Mouse (Mus musculus) myocyte (in vitro differentiated cells): ENCODE measurements around the gene Kpnb1. TPM values are rescaled to one million over a fixed set of nuclear protein-coding genes. Genes with fewer than 3 reads are reported as not detected.

Experiments used
- H3K27me3 ChIP-seq: one replicate; pipeline ENCODE4 v1.6.1; 2011; ENCODE audit not compliant: control insufficient read depth, insufficient read depth, insufficient read length
- H3K36me3 ChIP-seq: one replicate; pipeline ENCODE4 v1.6.1; 2011; ENCODE audit not compliant: control insufficient read depth, insufficient read depth
- H3K4me2 ChIP-seq: one replicate; pipeline ENCODE4 v1.6.1; 2011; ENCODE audit warnings: low read depth, control low read depth
- H3K4me3 ChIP-seq: one replicate; pipeline ENCODE4 v1.5.1; 2011; ENCODE audit warnings: mild to moderate bottlenecking, control low read depth, moderate library complexity
- H3K79me2 ChIP-seq: one replicate; pipeline ENCODE4 v1.6.1; 2011; ENCODE audit not compliant: control insufficient read depth, insufficient read depth
- H3ac ChIP-seq: one replicate; pipeline ENCODE4 v1.6.1; 2011; ENCODE audit not compliant: control insufficient read depth, insufficient read length
- CEBPB ChIP-seq: IDR thresholded peaks from 2 replicates; pipeline ENCODE4 v1.6.1; 2011; ENCODE audit warnings: mild to moderate bottlenecking, moderate library complexity; ENCODE audit not compliant: poor library complexity, insufficient read depth, severe bottlenecking
- E2F4 ChIP-seq: IDR thresholded peaks from one replicate; pipeline ENCODE4 v1.6.1; 2011; ENCODE audit warnings: mild to moderate bottlenecking, control low read depth, moderate library complexity; ENCODE audit not compliant: insufficient read depth
- MAX ChIP-seq: IDR thresholded peaks from one replicate; pipeline ENCODE4 v1.6.1; 2011; ENCODE audit warnings: low read depth, mild to moderate bottlenecking, control low read depth
- MYOD1 ChIP-seq, 3 experiments: IDR thresholded peaks; one replicate each; pipeline ENCODE4 v1.6.1; 2011; ENCODE audit warnings: control low read depth in 2 of 3, low read depth in 2 of 3, mild to moderate bottlenecking in 2 of 3, moderate library complexity in 1 of 3; ENCODE audit not compliant: insufficient read length in 2 of 3, control insufficient read depth in 1 of 3
- MYOG ChIP-seq, 3 experiments: IDR thresholded peaks; one replicate each; pipeline ENCODE4 v1.6.1; 2011; ENCODE audit warnings: control low read depth in 2 of 3, low read depth in 2 of 3, mild to moderate bottlenecking in 2 of 3; ENCODE audit not compliant: insufficient read length in 2 of 3, control insufficient read depth in 1 of 3, insufficient read depth in 1 of 3
- POLR2A ChIP-seq: IDR thresholded peaks from one replicate; pipeline ENCODE4 v1.6.1; 2011; ENCODE audit warnings: low read depth, mild to moderate bottlenecking, control low read depth, moderate library complexity; ENCODE audit not compliant: insufficient read length
- POLR2AphosphoS2 ChIP-seq: IDR thresholded peaks from one replicate; pipeline ENCODE4 v1.6.1; 2011; ENCODE audit warnings: low read depth, control low read depth; ENCODE audit not compliant: insufficient read length
- REST ChIP-seq: IDR thresholded peaks from one replicate; pipeline ENCODE4 v1.6.1; 2011; ENCODE audit warnings: mild to moderate bottlenecking, control low read depth, moderate library complexity; ENCODE audit not compliant: insufficient read depth, insufficient read length
- SRF ChIP-seq: IDR thresholded peaks from one replicate; pipeline ENCODE4 v1.6.1; 2011; ENCODE audit warnings: low read depth; ENCODE audit not compliant: control insufficient read depth, insufficient read length
- TCF12 ChIP-seq: IDR thresholded peaks from one replicate; pipeline ENCODE4 v1.6.1; 2011; ENCODE audit warnings: mild to moderate bottlenecking, control low read depth; ENCODE audit not compliant: poor library complexity, insufficient read depth, severe bottlenecking
- TCF3 ChIP-seq: IDR thresholded peaks from one replicate; pipeline ENCODE4 v1.6.1; 2011; ENCODE audit warnings: low read depth, control low read depth; ENCODE audit not compliant: insufficient read length
- USF1 ChIP-seq: IDR thresholded peaks from one replicate; pipeline ENCODE4 v1.6.1; 2011; ENCODE audit warnings: low read depth, mild to moderate bottlenecking, control low read depth, moderate library complexity
- polyA plus RNA-seq: library from polyadenylated mRNA; unstranded; fragments of >200 nt; fragmentation: generic; extraction: Trizol; gene quantifications from one replicate; pipeline ENCODE4 v1.2.1, GENCODE M21; 2012; ENCODE audit warnings: missing spikeins

Gene Kpnb1
- polyA plus RNA-seq, 1 experiment = 103 TPM

- Histone ChIP-seq H3K36me3 (no peaks in the 10 kb centered on the region), H3K4me2 (no peak overlapping the region), H3K4me3 (no peak overlapping the region), H3K79me2 (no peaks in the 10 kb centered on the region), H3ac (no peak overlapping the region), H3K27me3 (peaks cover 55% of the 10 kb centered on the region)
- TF ChIP-seq MAX = no peak
Observed at GRCm38 (mm10) chr11:97133270-97133669, 54.4 kb downstream of the Kpnb1 start.

GRCm38 (mm10) chr11:97132185-97132584, 55.5 kb downstream of the Kpnb1 start:
- H3K36me3 ChIP-seq = no peaks in the 10 kb centered on the region
- H3K4me2 ChIP-seq = no peak overlapping the region
- H3K27me3 ChIP-seq = peaks cover 44% of the 10 kb centered on the region
- H3K79me2 ChIP-seq = no peaks in the 10 kb centered on the region
- H3K4me3 ChIP-seq = no peak overlapping the region
- TF ChIP-seq TCF3 (no peak), MYOD1 (IDR thresholded peaks at IDR 0.05; ENCODE audit: control insufficient read depth in 1 of 3, insufficient read length in 2 of 3, low read depth in 2 of 3) (no peak), MAX (no peak), REST (no peak), POLR2A (no peak), CEBPB (no peak), USF1 (no peak), E2F4 (no peak), SRF (no peak)
- H3ac ChIP-seq = no peak overlapping the region

GRCm38 (mm10) chr11:97131683-97132082, 56.0 kb downstream of the Kpnb1 start:
- Histone ChIP-seq H3K36me3 (no peaks in the 10 kb centered on the region), H3K4me2 (no peak overlapping the region), H3K79me2 (no peaks in the 10 kb centered on the region), H3ac (no peak overlapping the region), H3K27me3 (peaks cover 39% of the 10 kb centered on the region), H3K4me3 (no peak overlapping the region)
- TF ChIP-seq MYOD1 (IDR thresholded peaks at IDR 0.05; ENCODE audit: control insufficient read depth in 1 of 3, insufficient read length in 2 of 3, low read depth in 2 of 3) = no peak
- TF ChIP-seq POLR2A = no peak
- TF ChIP-seq MYOG (IDR thresholded peaks at IDR 0.05; ENCODE audit: control insufficient read depth in 1 of 3, insufficient read depth in 1 of 3, insufficient read length in 2 of 3, low read depth in 2 of 3) = no peak
- TF ChIP-seq TCF3 = no peak
- TF ChIP-seq REST = no peak
- TF ChIP-seq USF1 = no peak
- TF ChIP-seq E2F4 = no peak
- no peak for TF ChIP-seq TCF12
- TF ChIP-seq CEBPB = no peak
- TF ChIP-seq SRF = no peak
- no peak for TF ChIP-seq MAX
- no peak for TF ChIP-seq POLR2AphosphoS2

- Histone ChIP-seq H3K4me3 (no peak overlapping the region), H3ac (no peak overlapping the region), H3K79me2 (no peaks in the 10 kb centered on the region), H3K27me3 (peaks cover 38% of the 10 kb centered on the region), H3K4me2 (no peak overlapping the region), H3K36me3 (no peaks in the 10 kb centered on the region)
- TF ChIP-seq MAX (no peak), TCF12 (no peak), USF1 (no peak), TCF3 (no peak)
Observed at GRCm38 (mm10) chr11:97130318-97130717, 57.4 kb downstream of the Kpnb1 start.

GRCm38 (mm10) chr11:97128956-97129355, 58.7 kb downstream of the Kpnb1 start:
- TF ChIP-seq CEBPB = peak; percentile 54; the same call in 1 of the 2 replicates
- TF ChIP-seq TCF12 = no peak
- Histone ChIP-seq H3ac (no peak overlapping the region), H3K4me3 (no peak overlapping the region), H3K36me3 (no peaks in the 10 kb centered on the region), H3K27me3 (peaks cover 35% of the 10 kb centered on the region), H3K79me2 (no peaks in the 10 kb centered on the region), H3K4me2 (peak overlapping the region; percentile 39)
